Mouse (Mus musculus): ENCODE measurements around the gene Dnmt3l. TPM values are rescaled to one million over a fixed set of nuclear protein-coding genes. Genes with fewer than 3 reads are reported as not detected.

Gene Dnmt3l
- polyA plus RNA-seq, 1 experiment from 2014 or later: 0.62 TPM

- no peaks in the 10 kb centered on the region for H3K4me1 ChIP-seq (replicated peaks; ENCODE audit: insufficient read depth, low read length)
- no peaks in the 10 kb centered on the region for H3K9me3 ChIP-seq (replicated peaks; ENCODE audit: low read length)
- TF ChIP-seq CTCF (IDR thresholded peaks at IDR 0.05; ENCODE audit: low read depth): no peak
- WGBS: 69% methylated on average over 4 of the region's 4 CpGs
- ATAC-seq (replicated peaks; ENCODE audit: low FRiP score, low read depth) (no peak), DNase-seq (ENCODE audit: low spot score) (no peak)
- H3K27ac ChIP-seq: no peak overlapping the region
- no peak overlapping the region for H3K4me3 ChIP-seq (replicated peaks; ENCODE audit: low read depth, low read length)
- no peaks in the 10 kb centered on the region for H3K27me3 ChIP-seq (ENCODE audit: insufficient read depth, low read length)
- H3K4me2 ChIP-seq (ENCODE audit: low read length): no peak overlapping the region
- H3K9ac ChIP-seq (ENCODE audit: low read depth, low read length): no peak overlapping the region
- 0 out of 2 replicates have a peak, but pooled peaks cover 12% of the 10 kb centered on the region for H3K36me3 ChIP-seq (ENCODE audit: insufficient read depth, low read length)
Observed at GRCm38 (mm10) chr10:78074151-78074550, 32.4 kb downstream of the Dnmt3l start.

- H3K27me3 ChIP-seq (ENCODE audit: insufficient read depth, low read length): no peaks in the 10 kb centered on the region
- no peak overlapping the region for H3K27ac ChIP-seq
- no peak for ATAC-seq (replicated peaks; ENCODE audit: low FRiP score, low read depth)
- H3K9ac ChIP-seq (ENCODE audit: low read depth, low read length): no peak overlapping the region
- H3K4me1 ChIP-seq (replicated peaks; ENCODE audit: insufficient read depth, low read length): no peaks in the 10 kb centered on the region
- DNase-seq (ENCODE audit: low spot score): no peak
- no peak overlapping the region for H3K4me2 ChIP-seq (ENCODE audit: low read length)
- no peak overlapping the region for H3K4me3 ChIP-seq (replicated peaks; ENCODE audit: low read depth, low read length)
- H3K9me3 ChIP-seq (replicated peaks; ENCODE audit: low read length): no peaks in the 10 kb centered on the region
- H3K36me3 ChIP-seq (ENCODE audit: insufficient read depth, low read length): 0 out of 2 replicates have a peak, but pooled peaks cover 12% of the 10 kb centered on the region
- no peak for TF ChIP-seq CTCF (IDR thresholded peaks at IDR 0.05; ENCODE audit: low read depth)
- 85% methylated on average over 11 of the region's 11 CpGs for WGBS
Observed at GRCm38 (mm10) chr10:78074977-78075376, 33.2 kb downstream of the Dnmt3l start.

- Histone ChIP-seq H3K36me3 (ENCODE audit: insufficient read depth, low read length) (0 out of 2 replicates have a peak, but pooled peaks cover 6% of the 10 kb centered on the region), H3K4me3 (replicated peaks; ENCODE audit: low read depth, low read length) (no peak overlapping the region), H3K4me2 (ENCODE audit: low read length) (no peak overlapping the region), H3K4me1 (replicated peaks; ENCODE audit: insufficient read depth, low read length) (no peaks in the 10 kb centered on the region), H3K27ac (no peak overlapping the region), H3K9me3 (replicated peaks; ENCODE audit: low read length) (no peaks in the 10 kb centered on the region), H3K27me3 (ENCODE audit: insufficient read depth, low read length) (no peaks in the 10 kb centered on the region), H3K9ac (ENCODE audit: low read depth, low read length) (no peak overlapping the region)
- ATAC-seq (replicated peaks; ENCODE audit: low FRiP score, low read depth): no peak
- TF ChIP-seq CTCF (IDR thresholded peaks at IDR 0.05; ENCODE audit: low read depth): no peak
- no peak for DNase-seq (ENCODE audit: low spot score)
- WGBS: 80% methylated on average over 9 of the region's 9 CpGs
Observed at GRCm38 (mm10) chr10:78077862-78078261, 36.1 kb downstream of the Dnmt3l start.

GRCm38 (mm10) chr10:78078276-78078675 is 36.5 kb downstream of the Dnmt3l start:
- Histone ChIP-seq H3K4me1 (replicated peaks; ENCODE audit: insufficient read depth, low read length) (no peaks in the 10 kb centered on the region), H3K9ac (ENCODE audit: low read depth, low read length) (no peak overlapping the region), H3K27me3 (ENCODE audit: insufficient read depth, low read length) (no peaks in the 10 kb centered on the region), H3K9me3 (replicated peaks; ENCODE audit: low read length) (no peaks in the 10 kb centered on the region), H3K36me3 (ENCODE audit: insufficient read depth, low read length) (0 out of 2 replicates have a peak, but pooled peaks cover 6% of the 10 kb centered on the region), H3K4me3 (replicated peaks; ENCODE audit: low read depth, low read length) (no peak overlapping the region), H3K27ac (no peak overlapping the region), H3K4me2 (ENCODE audit: low read length) (no peak overlapping the region)
- WGBS: 79% methylated on average over 5 of the region's 5 CpGs
- no peak for ATAC-seq (replicated peaks; ENCODE audit: low FRiP score, low read depth)
- TF ChIP-seq CTCF (IDR thresholded peaks at IDR 0.05; ENCODE audit: low read depth): no peak
- DNase-seq (ENCODE audit: low spot score): no peak

GRCm38 (mm10) chr10:78079955-78080591 is 38.3 kb downstream of the Dnmt3l start:
- no peak overlapping the region for H3K4me2 ChIP-seq (ENCODE audit: low read length)
- no peak overlapping the region for H3K27ac ChIP-seq
- no peak for ATAC-seq (replicated peaks; ENCODE audit: low FRiP score, low read depth)
- no peak overlapping the region for H3K4me3 ChIP-seq (replicated peaks; ENCODE audit: low read depth, low read length)
- no peaks in the 10 kb centered on the region for H3K27me3 ChIP-seq (ENCODE audit: insufficient read depth, low read length)
- H3K9me3 ChIP-seq (replicated peaks; ENCODE audit: low read length): no peaks in the 10 kb centered on the region
- H3K4me1 ChIP-seq (replicated peaks; ENCODE audit: insufficient read depth, low read length): no peaks in the 10 kb centered on the region
- DNase-seq (ENCODE audit: low spot score): no peak
- H3K9ac ChIP-seq (ENCODE audit: low read depth, low read length): no peak overlapping the region
- 87% methylated on average over 4 of the region's 4 CpGs for WGBS
- H3K36me3 ChIP-seq (ENCODE audit: insufficient read depth, low read length): 0 out of 2 replicates have a peak, but pooled peaks cover 6% of the 10 kb centered on the region
- no peak for TF ChIP-seq CTCF (IDR thresholded peaks at IDR 0.05; ENCODE audit: low read depth)

- no peak overlapping the region for H3K27ac ChIP-seq
- H3K4me2 ChIP-seq (ENCODE audit: low read length): no peak overlapping the region
- no peaks in the 10 kb centered on the region for H3K4me1 ChIP-seq (replicated peaks; ENCODE audit: insufficient read depth, low read length)
- H3K27me3 ChIP-seq (ENCODE audit: insufficient read depth, low read length): no peaks in the 10 kb centered on the region
- H3K4me3 ChIP-seq (replicated peaks; ENCODE audit: low read depth, low read length): no peak overlapping the region
- no peak for ATAC-seq (replicated peaks; ENCODE audit: low FRiP score, low read depth)
- DNase-seq (ENCODE audit: low spot score): no peak
- TF ChIP-seq CTCF (IDR thresholded peaks at IDR 0.05; ENCODE audit: low read depth): no peak
- H3K36me3 ChIP-seq (ENCODE audit: insufficient read depth, low read length): no peaks in the 10 kb centered on the region
- no peaks in the 10 kb centered on the region for H3K9me3 ChIP-seq (replicated peaks; ENCODE audit: low read length)
- H3K9ac ChIP-seq (ENCODE audit: low read depth, low read length): no peak overlapping the region
- WGBS: 60% methylated on average over 1 of the region's 1 CpGs
Observed at GRCm38 (mm10) chr10:78084073-78084472, 42.3 kb downstream of the Dnmt3l start.

DNA sequence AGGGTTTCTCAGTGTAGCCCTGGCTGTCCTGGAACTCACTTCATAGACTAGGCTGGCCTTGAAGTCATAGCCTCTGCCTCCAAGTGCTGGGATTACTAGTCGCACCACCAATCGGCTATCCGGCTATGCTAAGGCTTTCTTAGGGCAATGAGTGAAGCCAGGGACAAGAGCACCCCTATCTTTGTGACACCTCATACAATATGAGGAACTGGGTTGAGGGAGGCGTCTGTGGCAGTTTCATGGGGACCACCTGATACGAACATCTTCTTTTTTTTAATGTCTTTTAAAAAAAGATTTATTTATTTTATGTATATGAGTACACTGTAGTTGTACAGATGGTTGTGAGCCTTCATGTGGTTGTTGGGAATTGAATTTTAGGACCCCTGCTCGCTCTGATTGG is 44.0 kb downstream of the Dnmt3l start:
- DNase-seq (ENCODE audit: low spot score): no peak
- no peaks in the 10 kb centered on the region for H3K36me3 ChIP-seq (ENCODE audit: insufficient read depth, low read length)
- no peak overlapping the region for H3K4me2 ChIP-seq (ENCODE audit: low read length)
- no peaks in the 10 kb centered on the region for H3K9me3 ChIP-seq (replicated peaks; ENCODE audit: low read length)
- no peak overlapping the region for H3K9ac ChIP-seq (ENCODE audit: low read depth, low read length)
- no peak for ATAC-seq (replicated peaks; ENCODE audit: low FRiP score, low read depth)
- 95% methylated on average over 6 of the region's 6 CpGs for WGBS
- H3K27me3 ChIP-seq (ENCODE audit: insufficient read depth, low read length): no peaks in the 10 kb centered on the region
- TF ChIP-seq CTCF (IDR thresholded peaks at IDR 0.05; ENCODE audit: low read depth): no peak
- H3K4me1 ChIP-seq (replicated peaks; ENCODE audit: insufficient read depth, low read length): no peaks in the 10 kb centered on the region
- no peak overlapping the region for H3K27ac ChIP-seq
- H3K4me3 ChIP-seq (replicated peaks; ENCODE audit: low read depth, low read length): no peak overlapping the region
